Mouse (Mus musculus): Measurements from ENCODE around the gene Olfr229.
"Not testable (repeated sequence)": the region's sequence is repeated elsewhere in the genome, so short reads cannot be mapped to it uniquely, and the experiment has no call there.

GRCm38 (mm10) chr9:39928837-39929236 lies 21.7 kb downstream of the Olfr229 start:
- TF ChIP-seq EP300, CTCF (IDR thresholded peaks at IDR 0.05): not testable (repeated sequence)
